Mouse (Mus musculus) cerebellum, adult 2 months (tissue): ENCODE results near the gene Hist1h1c.

Experiments
- CTCF ChIP-seq: fragments of 200-500 bp; IDR thresholded peaks from 2 replicates; pipeline ENCODE4 v1.5.1; 2011; ENCODE audit warnings: low read depth, mild to moderate bottlenecking, control low read depth, low read length, moderate library complexity, borderline replicate concordance; ENCODE audit not compliant: insufficient read depth
- POLR2A ChIP-seq: fragments of 200-500 bp; IDR thresholded peaks from 2 replicates; pipeline ENCODE4 v1.6.1; 2011; ENCODE audit warnings: low read length, control low read depth, borderline replicate concordance; ENCODE audit not compliant: insufficient read depth

- TF ChIP-seq POLR2A (no peak), CTCF (no peak)
These were observed 25.9 kb downstream of the Hist1h1c start for GRCm38 (mm10) chr13:23764324-23765171.
